Mouse (Mus musculus) kidney, embryonic 15.5 days (tissue): ENCODE measurements at regions not wholly inside any gene's neighbourhood (a gene's known extent, or its start where the extent isn't known, plus 50 kb on each side); places are given as distances from the start of the nearest gene placed in this dataset.

ENCODE experiments used
- ATAC-seq: fragments of 200-750 bp; cut with Nextera tagmentation; replicated peaks from 2 replicates; pipeline ENCODE4 v1.8.0; 2017; ENCODE audit warnings: moderate TSS enrichment; ENCODE audit not compliant: low FRiP score
- H3K27ac ChIP-seq: fragments of 300-500 bp; sonication (generic); 2 replicates; pipeline ENCODE4 v1.5.1; 2015; ENCODE audit warnings: mild to moderate bottlenecking, inconsistent platforms
- H3K27me3 ChIP-seq: fragments of 300-500 bp; sonication (generic); 2 replicates; pipeline ENCODE4 v1.6.1; 2015; ENCODE audit warnings: inconsistent platforms
- H3K36me3 ChIP-seq: fragments of 300-500 bp; sonication (generic); 2 replicates; pipeline ENCODE4 v1.6.1; 2015; ENCODE audit warnings: inconsistent platforms
- H3K4me1 ChIP-seq: fragments of 300-500 bp; sonication (generic); 2 replicates; pipeline ENCODE4 v1.6.1; 2015; ENCODE audit warnings: inconsistent platforms
- H3K4me2 ChIP-seq: fragments of 300-500 bp; sonication (generic); 2 replicates; pipeline ENCODE4 v1.6.1; 2015; ENCODE audit warnings: moderate library complexity, mild to moderate bottlenecking, inconsistent platforms
- H3K4me3 ChIP-seq: fragments of 300-500 bp; sonication (generic); replicated peaks from 2 replicates; pipeline ENCODE4 v1.5.1; 2015; ENCODE audit warnings: mild to moderate bottlenecking, inconsistent platforms
- H3K9ac ChIP-seq: fragments of 300-500 bp; sonication (generic); 2 replicates; pipeline ENCODE4 v1.6.1; 2015; ENCODE audit warnings: mild to moderate bottlenecking, inconsistent platforms
- H3K9me3 ChIP-seq: fragments of 300-500 bp; sonication (generic); replicated peaks from 2 replicates; pipeline ENCODE4 v1.6.1; 2016; ENCODE audit warnings: inconsistent platforms
- WGBS: fragments of 180-500 bp; shearing (Covaris S2); methylation state at CpG from one replicate; pipeline ENCODE4 v1.1.7; 2015; ENCODE audit warnings: mixed read lengths; 5-methylcytosine and 5-hydroxymethylcytosine counted together

GRCm38 (mm10) chrX:140277978-140278729 is 63.9 kb upstream of the Frmpd3 start:
- H3K27ac ChIP-seq: no peak overlapping the region
- ATAC-seq: peak; percentile 33
- 23% methylated on average over 66 of the region's 69 CpGs for WGBS
- H3K36me3 ChIP-seq: no peaks in the 10 kb centered on the region
- peaks cover 87% of the 10 kb centered on the region for H3K27me3 ChIP-seq
- peak overlapping the region; percentile 90 for H3K4me2 ChIP-seq
- 0 out of 2 replicates have a peak, but pooled peaks cover 2% of the 10 kb centered on the region for H3K4me1 ChIP-seq
- H3K4me3 ChIP-seq: peak overlapping the region; percentile 53
- H3K9ac ChIP-seq: peak overlapping the region; percentile 29
- no peaks in the 10 kb centered on the region for H3K9me3 ChIP-seq

DNA sequence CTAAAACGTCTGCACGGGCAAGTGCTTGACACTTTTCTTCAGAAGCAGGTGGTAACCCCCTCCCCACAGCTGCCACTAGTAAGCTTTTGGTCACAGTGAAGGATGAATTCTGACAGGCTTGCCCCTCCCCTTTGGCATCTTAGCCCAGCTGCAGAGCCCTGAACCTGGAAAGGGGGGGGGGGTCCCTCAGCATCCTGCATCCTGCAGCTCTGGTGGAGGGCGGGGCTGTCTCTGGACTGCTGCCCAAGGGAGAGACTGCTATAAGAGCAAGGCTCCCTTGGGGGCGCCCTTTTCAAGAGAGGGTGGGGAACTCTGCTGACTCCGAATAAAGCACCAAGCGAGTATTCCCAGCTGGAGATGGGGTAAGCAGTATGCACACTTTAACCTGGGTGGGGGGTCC is 62.8 kb upstream of the Frmpd3 start:
- WGBS: 27% methylated on average over 6 of the region's 6 CpGs
- Histone ChIP-seq H3K4me2 (no peak overlapping the region), H3K9me3 (no peaks in the 10 kb centered on the region), H3K36me3 (no peaks in the 10 kb centered on the region), H3K27ac (no peak overlapping the region), H3K4me1 (0 out of 2 replicates have a peak, but pooled peaks cover 2% of the 10 kb centered on the region), H3K27me3 (peaks cover 92% of the 10 kb centered on the region), H3K4me3 (no peak overlapping the region), H3K9ac (no peak overlapping the region)
- 0 out of 2 replicates have a peak, but pooled peaks have one; percentile 23 for ATAC-seq

DNA sequence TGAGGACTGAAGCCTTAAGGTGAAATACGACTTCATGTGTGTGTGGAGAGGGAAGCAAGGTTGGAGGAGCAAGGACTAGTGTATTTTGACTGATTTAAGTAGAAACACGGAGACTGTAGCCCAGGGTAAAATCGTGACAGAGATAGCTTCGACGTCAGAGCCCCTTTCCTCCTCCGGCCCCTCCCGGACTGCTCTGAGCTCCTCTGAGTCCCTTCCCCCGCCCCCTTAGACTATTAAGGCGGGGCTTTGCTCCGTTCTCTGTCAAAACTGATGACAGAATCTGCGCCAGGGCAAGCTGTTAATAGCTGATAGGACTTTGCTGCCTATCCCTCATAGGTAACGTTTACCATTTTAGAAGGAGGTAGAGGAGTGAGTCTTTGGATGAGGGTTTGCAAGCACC is 62.0 kb upstream of the Frmpd3 start:
- peaks cover 94% of the 10 kb centered on the region for H3K27me3 ChIP-seq
- H3K36me3 ChIP-seq: no peaks in the 10 kb centered on the region
- ATAC-seq: no peak
- no peaks in the 10 kb centered on the region for H3K9me3 ChIP-seq
- no peak overlapping the region for H3K4me3 ChIP-seq
- no peak overlapping the region for H3K27ac ChIP-seq
- H3K9ac ChIP-seq: no peak overlapping the region
- H3K4me1 ChIP-seq: 0 out of 2 replicates have a peak, but pooled peaks cover 2% of the 10 kb centered on the region
- H3K4me2 ChIP-seq: peak overlapping the region; percentile 36; the same call in 1 of the 2 replicates
- 18% methylated on average over 12 of the region's 12 CpGs for WGBS
